Mouse (Mus musculus): Measurements from ENCODE around the gene Wrap53.

DNA sequence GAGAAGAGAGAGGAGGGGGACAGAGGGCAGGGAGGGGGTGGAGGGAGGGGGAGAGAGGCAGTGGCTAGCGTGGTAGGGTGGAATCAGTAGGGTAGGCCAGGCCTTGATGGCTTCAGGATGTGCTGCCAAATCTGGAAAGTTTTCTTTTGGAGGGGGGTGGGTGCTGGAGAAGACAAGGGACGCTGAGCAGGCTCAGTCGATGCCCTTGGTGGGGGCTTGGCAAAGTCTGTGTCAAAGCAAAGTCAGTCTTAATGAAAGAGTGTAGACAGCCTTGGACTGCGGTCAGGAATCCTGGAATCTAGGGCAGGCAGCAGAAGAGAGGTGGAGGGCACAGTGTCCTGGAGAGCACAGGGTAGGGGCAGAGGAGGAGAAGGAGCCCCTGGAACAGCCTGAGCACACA, 30.8 kb upstream of the Wrap53 start:
- TF ChIP-seq CTCF (IDR thresholded peaks at IDR 0.05; ENCODE audit: low read depth) (no peak), EP300 (IDR thresholded peaks at IDR 0.05; ENCODE audit: low read depth) (no peak)

All from heart, postnatal 0 days (tissue).